Mouse (Mus musculus) embryonic facial prominence, embryonic 14.5 days (tissue): Measurements from ENCODE around the gene Fto. TPM values are rescaled to one million over a fixed set of nuclear protein-coding genes. Genes with fewer than 3 reads are reported as not detected.

Experiments used
- ATAC-seq: fragments of 200-750 bp; cut with Nextera tagmentation; 2 replicates; pipeline ENCODE4 v1.8.0; 2017; ENCODE audit warnings: low read depth, moderate number of reproducible peaks, moderate TSS enrichment
- DNase-seq: peaks from one replicate; pipeline ENCODE4 v3.0.0-alpha.2; 2015; ENCODE audit warnings: low spot score
- H3K27ac ChIP-seq: fragments of 300-500 bp; sonication (generic); replicated peaks from 2 replicates; pipeline ENCODE4 v1.5.1; 2014; ENCODE audit warnings: low read depth, mild to moderate bottlenecking, low read length, moderate library complexity
- H3K27me3 ChIP-seq: fragments of 300-500 bp; sonication (generic); replicated peaks from 2 replicates; pipeline ENCODE4 v1.6.1; 2014; ENCODE audit warnings: low read length; ENCODE audit not compliant: control insufficient read depth, insufficient read depth
- H3K36me3 ChIP-seq: fragments of 300-500 bp; sonication (generic); 2 replicates; pipeline ENCODE4 v1.6.1; 2014; ENCODE audit warnings: low read length, mixed read lengths; ENCODE audit not compliant: control insufficient read depth, insufficient read depth
- H3K4me1 ChIP-seq: fragments of 300-500 bp; sonication (generic); 2 replicates; pipeline ENCODE4 v1.6.1; 2014; ENCODE audit warnings: antibody characterized with exemption, low read length; ENCODE audit not compliant: control insufficient read depth, insufficient read depth
- H3K4me2 ChIP-seq: fragments of 300-500 bp; sonication (generic); 2 replicates; pipeline ENCODE4 v1.6.1; 2014; ENCODE audit warnings: low read depth, mild to moderate bottlenecking, low read length, moderate library complexity, mixed read lengths
- H3K4me3 ChIP-seq: fragments of 300-500 bp; sonication (generic); 2 replicates; pipeline ENCODE4 v1.5.1; 2014; ENCODE audit warnings: low read depth, mild to moderate bottlenecking, low read length
- H3K9ac ChIP-seq: fragments of 300-500 bp; sonication (generic); 2 replicates; pipeline ENCODE4 v1.6.1; 2014; ENCODE audit warnings: low read depth, mild to moderate bottlenecking, low read length, moderate library complexity, mixed read lengths
- H3K9me3 ChIP-seq: fragments of 300-500 bp; sonication (generic); 2 replicates; pipeline ENCODE4 v1.6.1; 2016; ENCODE audit warnings: low read length; ENCODE audit not compliant: control insufficient read depth
- WGBS: fragments of 180-500 bp; shearing (Covaris S2); extraction: QIAGEN DNeasy Blood & Tissue Kit; methylation state at CpG from one replicate; pipeline ENCODE4 v1.1.7; 2014; 5-methylcytosine and 5-hydroxymethylcytosine counted together
- polyA plus RNA-seq: library from polyadenylated mRNA; unstranded; fragments of >200 nt; fragmentation: Nextera tagmentation; extraction: Ambion mirVana; gene quantifications from 2 replicates; pipeline ENCODE4 v1.2.1, GENCODE M21; 2014

Gene Fto
- polyA plus RNA-seq, 1 experiment from 2014 or later = 107 TPM

- DNase-seq (no peak), ATAC-seq (no peak)
- Histone ChIP-seq H3K27me3 (no peaks in the 10 kb centered on the region), H3K9me3 (no peaks in the 10 kb centered on the region), H3K27ac (no peak overlapping the region), H3K4me3 (no peak overlapping the region), H3K4me2 (no peak overlapping the region), H3K4me1 (0 out of 2 replicates have a peak, but pooled peaks cover 6% of the 10 kb centered on the region), H3K9ac (no peak overlapping the region), H3K36me3 (peaks cover 5% of the 10 kb centered on the region; the same call in 1 of the 2 replicates)
- 80% methylated on average over 10 of the region's 10 CpGs for WGBS
Measured at GRCm38 (mm10) chr8:91425251-91425866, 112.0 kb downstream of the Fto start.

- Histone ChIP-seq H3K4me1 (0 out of 2 replicates have a peak, but pooled peaks cover 6% of the 10 kb centered on the region), H3K9me3 (no peaks in the 10 kb centered on the region), H3K27ac (no peak overlapping the region), H3K4me3 (no peak overlapping the region), H3K36me3 (peaks cover 5% of the 10 kb centered on the region; the same call in 1 of the 2 replicates), H3K4me2 (no peak overlapping the region), H3K9ac (no peak overlapping the region), H3K27me3 (no peaks in the 10 kb centered on the region)
- WGBS = 50% methylated on average over 1 of the region's 1 CpGs
- ATAC-seq (no peak), DNase-seq (peak; percentile 26)
Measured at GRCm38 (mm10) chr8:91426496-91426895, 113.2 kb downstream of the Fto start.

DNA sequence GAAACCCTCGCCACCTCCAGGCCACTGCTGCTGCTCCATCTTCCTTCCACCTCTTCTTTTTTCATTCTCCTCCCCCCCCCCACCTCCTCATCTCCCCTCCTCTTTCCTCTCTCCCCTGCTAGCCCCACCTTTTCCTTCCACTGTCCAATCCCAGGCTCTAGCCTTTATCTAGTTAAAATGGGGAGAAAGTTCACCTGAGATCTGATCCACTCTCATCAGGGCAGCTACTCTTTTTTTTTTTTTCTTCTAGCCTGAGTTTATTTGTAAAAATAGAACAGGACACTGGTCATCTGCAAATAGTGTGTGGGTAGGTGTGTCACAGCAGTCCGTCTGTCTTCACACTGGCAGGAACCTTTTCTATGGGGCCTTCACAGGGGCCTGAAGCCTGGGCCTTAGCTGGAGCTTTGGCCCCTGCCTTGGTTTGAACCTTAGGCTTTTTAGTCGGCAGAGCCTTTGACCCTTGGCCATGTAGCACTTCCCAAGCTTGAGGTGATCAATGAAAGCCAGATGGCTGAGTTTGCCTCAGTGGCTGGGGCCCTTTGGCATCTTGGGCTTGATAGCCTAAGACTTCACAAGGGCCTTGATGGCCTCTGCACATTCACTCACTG, 117.1 kb downstream of the Fto start:
- Histone ChIP-seq H3K4me1 (no peaks in the 10 kb centered on the region), H3K9ac (no peak overlapping the region), H3K27me3 (no peaks in the 10 kb centered on the region), H3K4me2 (no peak overlapping the region), H3K4me3 (no peak overlapping the region), H3K9me3 (peaks cover 3% of the 10 kb centered on the region; the same call in 1 of the 2 replicates), H3K27ac (no peak overlapping the region), H3K36me3 (no peaks in the 10 kb centered on the region)
- WGBS = 89% methylated on average over 3 of the region's 3 CpGs
- ATAC-seq = no peak
- no peak for DNase-seq

DNA sequence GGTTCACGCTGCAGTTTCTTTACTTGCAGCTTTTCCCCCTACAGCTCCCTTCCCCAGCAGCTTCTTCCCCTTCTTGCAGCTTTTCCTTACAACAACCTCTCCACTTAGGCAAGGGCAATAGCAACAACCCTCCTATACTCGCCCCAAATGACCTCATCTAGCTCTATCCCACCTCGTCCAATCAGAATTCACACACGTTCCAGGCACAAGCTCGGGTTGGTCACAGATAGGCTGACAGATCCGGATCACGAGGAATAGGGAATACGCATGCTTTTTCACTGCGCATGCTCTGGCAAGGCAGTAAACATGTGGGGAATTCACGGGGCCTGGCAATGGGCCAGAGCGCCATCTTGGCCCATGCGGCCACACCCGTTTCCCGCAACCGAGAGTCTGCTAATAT, 122.7 kb downstream of the Fto start:
- no peaks in the 10 kb centered on the region for H3K27me3 ChIP-seq
- H3K9ac ChIP-seq = no peak overlapping the region
- peaks cover 6% of the 10 kb centered on the region; the same call in 1 of the 2 replicates for H3K9me3 ChIP-seq
- H3K36me3 ChIP-seq = peaks cover 9% of the 10 kb centered on the region
- H3K4me2 ChIP-seq = no peak overlapping the region
- 96% methylated on average over 15 of the region's 15 CpGs for WGBS
- DNase-seq = no peak
- no peak overlapping the region for H3K4me3 ChIP-seq
- H3K4me1 ChIP-seq = no peaks in the 10 kb centered on the region
- no peak for ATAC-seq
- no peak overlapping the region for H3K27ac ChIP-seq

DNA sequence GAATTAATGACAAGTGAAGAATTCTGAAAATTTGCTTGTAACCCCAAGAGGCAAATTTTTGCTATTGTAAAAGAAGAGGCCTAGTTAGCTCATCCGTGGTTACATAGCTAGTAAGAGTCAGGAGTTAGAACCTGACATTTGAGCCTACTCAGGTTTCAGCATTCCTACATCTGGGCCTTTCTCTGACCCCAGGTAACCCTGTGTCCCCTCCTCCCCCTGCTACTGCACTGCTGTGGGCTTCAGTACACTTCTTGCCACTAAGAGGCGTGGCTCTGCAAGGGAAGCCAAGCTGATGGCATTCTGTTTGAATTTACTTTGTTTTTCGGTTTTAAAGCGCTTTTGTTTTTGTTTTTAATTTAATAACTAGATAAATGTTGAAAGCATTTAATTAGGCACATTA, 130.6 kb downstream of the Fto start:
- no peak for ATAC-seq
- Histone ChIP-seq H3K27ac (no peak overlapping the region), H3K36me3 (peaks cover 5% of the 10 kb centered on the region; the same call in 1 of the 2 replicates), H3K4me3 (no peak overlapping the region), H3K9me3 (no peaks in the 10 kb centered on the region), H3K4me1 (peaks cover 22% of the 10 kb centered on the region), H3K4me2 (no peak overlapping the region), H3K27me3 (no peaks in the 10 kb centered on the region), H3K9ac (no peak overlapping the region)
- 41% methylated on average over 4 of the region's 4 CpGs for WGBS
- peak; percentile 25 for DNase-seq

DNA sequence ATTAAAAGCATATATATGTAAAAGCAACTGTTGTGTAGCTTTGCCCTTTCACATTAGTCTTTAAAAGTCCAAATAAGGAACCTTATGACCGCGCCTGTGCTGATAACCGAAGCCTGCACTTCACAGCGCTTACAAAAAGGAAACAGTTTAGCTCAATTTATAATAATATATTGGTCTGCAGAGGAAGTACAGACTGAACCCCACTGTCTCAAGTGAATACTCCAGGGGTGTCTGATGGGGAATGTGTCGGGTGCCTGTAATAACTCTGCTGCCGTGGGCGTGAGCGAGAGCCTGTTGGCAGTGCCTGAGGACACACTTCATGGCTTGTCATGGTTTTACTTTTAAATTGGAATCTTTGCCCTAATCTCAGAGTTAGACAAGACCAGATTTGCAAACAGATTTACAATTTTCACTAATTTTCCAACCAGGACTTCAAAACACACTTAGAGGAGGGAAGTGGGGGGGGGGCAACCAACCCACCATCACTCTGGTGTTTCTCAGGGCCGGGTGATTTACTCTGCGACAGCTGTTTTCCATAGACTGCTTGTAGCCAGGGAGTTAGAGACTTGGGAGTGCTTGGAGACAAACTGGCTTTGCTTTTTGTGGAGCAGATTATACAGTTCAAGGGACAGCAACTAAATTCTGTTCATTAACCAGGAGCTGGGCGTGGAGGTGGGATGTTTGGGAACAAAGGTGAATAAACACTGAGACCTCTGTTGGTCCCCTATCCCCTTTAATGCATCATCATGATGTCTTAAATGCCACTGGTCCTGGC, 131.5 kb downstream of the Fto start:
- ATAC-seq = peak; percentile 63; the same call in 1 of the 2 replicates
- 40% methylated on average over 11 of the region's 11 CpGs for WGBS

DNA sequence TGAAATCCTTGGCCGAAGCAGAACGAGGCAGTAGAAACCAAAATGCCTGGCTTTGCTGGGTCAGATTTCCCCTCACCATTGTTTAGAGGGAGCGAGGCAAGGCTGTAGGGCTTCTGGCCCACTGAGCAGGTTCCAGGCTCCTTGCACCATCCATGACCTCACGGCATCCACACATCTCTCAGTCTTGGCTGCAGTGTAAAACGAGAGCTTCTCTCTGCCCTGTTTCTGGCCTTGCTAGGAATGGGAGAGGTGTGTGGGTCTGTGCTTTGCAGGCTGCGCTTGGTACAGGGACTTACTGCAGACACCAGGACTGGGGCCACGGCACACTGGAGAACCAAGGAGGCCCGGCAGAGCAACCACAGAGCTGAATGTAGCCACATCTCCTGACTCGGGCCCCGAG, 132.2 kb downstream of the Fto start:
- no peak for ATAC-seq
- peak overlapping the region; percentile 23; the same call in 1 of the 2 replicates for H3K27ac ChIP-seq
- H3K4me3 ChIP-seq = no peak overlapping the region
- DNase-seq = no peak
- H3K9me3 ChIP-seq = no peaks in the 10 kb centered on the region
- peaks cover 22% of the 10 kb centered on the region for H3K4me1 ChIP-seq
- no peak overlapping the region for H3K9ac ChIP-seq
- 60% methylated on average over 10 of the region's 10 CpGs for WGBS
- H3K36me3 ChIP-seq = peaks cover 5% of the 10 kb centered on the region; the same call in 1 of the 2 replicates
- H3K4me2 ChIP-seq = no peak overlapping the region
- H3K27me3 ChIP-seq = no peaks in the 10 kb centered on the region

More for the DNA sequence above, 131.5 kb downstream of the Fto start:
- Histone ChIP-seq H3K27me3 (no peaks in the 10 kb centered on the region), H3K4me3 (no peak overlapping the region), H3K36me3 (peaks cover 5% of the 10 kb centered on the region; the same call in 1 of the 2 replicates), H3K9ac (no peak overlapping the region), H3K4me2 (no peak overlapping the region), H3K27ac (0 out of 2 replicates have a peak overlapping the region, but pooled peaks have one; percentile 16), H3K9me3 (no peaks in the 10 kb centered on the region), H3K4me1 (peaks cover 22% of the 10 kb centered on the region)
- DNase-seq = peak; percentile 53

DNA sequence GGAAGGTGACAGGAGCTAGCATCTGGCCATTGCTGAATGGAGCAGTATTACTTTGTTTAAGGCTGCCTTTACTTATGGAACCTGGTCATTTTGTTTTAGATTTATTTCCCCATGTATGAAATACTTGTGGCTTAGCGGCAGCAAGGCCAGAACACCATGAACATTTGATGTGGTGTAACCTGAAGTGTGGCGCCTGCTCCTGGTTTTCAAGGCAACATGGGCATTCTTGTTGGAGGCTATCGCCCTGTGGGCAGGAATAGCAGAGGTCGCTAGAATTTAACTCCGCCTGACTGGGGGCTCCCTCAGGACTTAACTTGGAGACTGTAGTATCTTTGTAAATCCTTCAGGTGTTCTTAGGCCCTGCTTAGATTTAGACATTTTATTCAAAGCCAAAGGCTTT, 132.7 kb downstream of the Fto start:
- Histone ChIP-seq H3K27me3 (no peaks in the 10 kb centered on the region), H3K27ac (peak overlapping the region; percentile 23; the same call in 1 of the 2 replicates), H3K9ac (no peak overlapping the region), H3K4me1 (peaks cover 22% of the 10 kb centered on the region), H3K36me3 (peaks cover 5% of the 10 kb centered on the region; the same call in 1 of the 2 replicates), H3K4me3 (no peak overlapping the region), H3K4me2 (no peak overlapping the region), H3K9me3 (no peaks in the 10 kb centered on the region)
- no peak for DNase-seq
- 64% methylated on average over 5 of the region's 5 CpGs for WGBS
- ATAC-seq = no peak
